Mouse (Mus musculus) testis, adult 2 months (tissue): ENCODE measurements at regions not wholly inside any gene's neighbourhood (a gene's known extent, or its start where the extent isn't known, plus 50 kb on each side); places are given as distances from the start of the nearest gene placed in this dataset.

Source experiments
- CTCF ChIP-seq: fragments of 200-500 bp; IDR thresholded peaks from 2 replicates; pipeline ENCODE4 v1.5.1; 2012; ENCODE audit warnings: low read depth, mild to moderate bottlenecking, inconsistent platforms, low read length, moderate library complexity; ENCODE audit not compliant: control insufficient read depth, insufficient read depth, insufficient replicate concordance
- POLR2A ChIP-seq: fragments of 200-500 bp; IDR thresholded peaks from 2 replicates; pipeline ENCODE4 v1.6.1; 2012; ENCODE audit warnings: low read depth, mild to moderate bottlenecking, inconsistent platforms, low read length, moderate library complexity; ENCODE audit not compliant: control insufficient read depth

DNA sequence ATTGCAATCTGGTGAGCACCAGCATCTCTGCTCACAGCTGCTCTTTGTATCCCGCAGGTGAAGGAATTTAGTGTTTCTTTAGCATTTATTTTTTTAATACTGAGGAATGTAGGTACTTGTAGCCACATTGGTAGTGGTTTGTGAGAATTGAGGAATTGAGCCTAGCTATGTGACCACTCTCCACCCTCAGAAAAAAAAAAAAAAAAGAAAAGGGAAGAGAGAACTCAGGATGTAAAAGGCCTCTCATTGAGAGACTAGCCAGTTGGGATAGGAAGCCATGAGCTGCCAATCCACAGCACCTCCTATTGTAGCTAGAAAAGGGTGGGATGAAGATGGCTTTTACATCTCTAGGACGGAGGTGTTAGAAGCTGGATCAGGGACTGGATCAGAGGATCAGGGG lies 252.0 kb upstream of the Ptger4 start:
- TF ChIP-seq POLR2A (no peak), CTCF (no peak)
